Mouse (Mus musculus): ENCODE data around the gene Olfr1295. TPM values are rescaled to one million over a fixed set of nuclear protein-coding genes. Genes with fewer than 3 reads are reported as not detected.

The Olfr1295 gene
- total RNA-seq (2023): not detected

GRCm38 (mm10) chr2:111569581-111569980 is at the start of gene Olfr1295:
Gene Olfr1295, minus strand, starts transcription at chr2:111569681.

GRCm38 (mm10) chr2:111540191-111540590 is 29.3 kb downstream of the Olfr1295 start, which contains the start of gene Olfr1294:
Gene Olfr1294, minus strand, starts transcription at chr2:111540291.

DNA sequence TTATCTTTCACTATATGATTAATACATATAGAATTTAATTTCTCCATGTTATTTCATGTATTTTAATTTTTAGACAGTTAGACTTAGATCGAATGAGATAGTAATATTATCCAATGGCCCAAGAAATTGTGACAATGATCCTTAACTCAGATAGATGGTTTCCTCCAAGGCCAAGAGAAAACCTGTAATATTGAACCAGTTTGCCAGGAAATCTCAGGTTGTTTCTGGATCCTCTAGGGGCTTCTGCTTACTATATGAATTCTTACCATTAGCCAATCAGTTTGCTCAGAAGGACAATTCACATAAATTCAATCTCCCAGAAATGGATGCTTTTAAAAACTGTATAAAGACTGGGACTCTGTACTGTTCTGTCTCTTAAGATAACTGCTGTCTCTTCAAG is 44.6 kb downstream of the Olfr1295 start, which contains the start of gene Olfr1293-ps:
Gene Olfr1293-ps (plus strand): TSS at position 301 of the 400 bp plus-strand sequence.

Other genes with a start within 250 kb of the Olfr1295 start
- gene Olfr1281, start 243.2 kb downstream of the Olfr1295 start, total RNA-seq (2023): not detected
- not detected for gene Olfr1282, start 233.6 kb downstream of the Olfr1295 start, total RNA-seq (2023)
- gene Olfr1283, start 202.9 kb downstream of the Olfr1295 start, total RNA-seq (2023): not detected
- not detected for gene Olfr1284, start 194.2 kb downstream of the Olfr1295 start, total RNA-seq (2023)
- not detected for gene Olfr1286, start 146.6 kb downstream of the Olfr1295 start, total RNA-seq (2023)
- gene Olfr1287, start 120.5 kb downstream of the Olfr1295 start, total RNA-seq (2023): not detected
- not detected for gene Olfr1288, start 95.6 kb downstream of the Olfr1295 start, total RNA-seq (2023)
- not detected for gene Olfr1289, start 88.9 kb downstream of the Olfr1295 start, total RNA-seq (2023)
- gene Olfr1290, start 75.9 kb downstream of the Olfr1295 start, total RNA-seq (2023): not detected
- gene Olfr1291-ps1, start 72.5 kb downstream of the Olfr1295 start, total RNA-seq (2023): not detected
- gene Olfr1293-ps, start 44.5 kb downstream of the Olfr1295 start, total RNA-seq (2023): not detected
- gene Olfr1294, start 29.4 kb downstream of the Olfr1295 start, total RNA-seq (2023): not detected
- not detected for gene Olfr1297, start 56.8 kb upstream of the Olfr1295 start, total RNA-seq (2023)
- not detected for gene Olfr1298, start 79.5 kb upstream of the Olfr1295 start, total RNA-seq (2023)
- not detected for gene Olfr1299, start 91.7 kb upstream of the Olfr1295 start, total RNA-seq (2023)
- gene Olfr1301, start 181.3 kb upstream of the Olfr1295 start, total RNA-seq (2023): not detected
- not detected for gene Olfr1302, start 207.7 kb upstream of the Olfr1295 start, total RNA-seq (2023)

Data from monocyte, adult 59 days (primary cell).